Mouse (Mus musculus): ENCODE results near the gene Otud7a. TPM values are rescaled to one million over a fixed set of nuclear protein-coding genes. Genes with fewer than 3 reads are reported as not detected.
A peak's percentile ranks its signal among the peaks of the same experiment; 100 is the strongest.

The Otud7a gene
- polyA plus RNA-seq, 1 experiment from 2014 or later, result 1.7 TPM

DNA sequence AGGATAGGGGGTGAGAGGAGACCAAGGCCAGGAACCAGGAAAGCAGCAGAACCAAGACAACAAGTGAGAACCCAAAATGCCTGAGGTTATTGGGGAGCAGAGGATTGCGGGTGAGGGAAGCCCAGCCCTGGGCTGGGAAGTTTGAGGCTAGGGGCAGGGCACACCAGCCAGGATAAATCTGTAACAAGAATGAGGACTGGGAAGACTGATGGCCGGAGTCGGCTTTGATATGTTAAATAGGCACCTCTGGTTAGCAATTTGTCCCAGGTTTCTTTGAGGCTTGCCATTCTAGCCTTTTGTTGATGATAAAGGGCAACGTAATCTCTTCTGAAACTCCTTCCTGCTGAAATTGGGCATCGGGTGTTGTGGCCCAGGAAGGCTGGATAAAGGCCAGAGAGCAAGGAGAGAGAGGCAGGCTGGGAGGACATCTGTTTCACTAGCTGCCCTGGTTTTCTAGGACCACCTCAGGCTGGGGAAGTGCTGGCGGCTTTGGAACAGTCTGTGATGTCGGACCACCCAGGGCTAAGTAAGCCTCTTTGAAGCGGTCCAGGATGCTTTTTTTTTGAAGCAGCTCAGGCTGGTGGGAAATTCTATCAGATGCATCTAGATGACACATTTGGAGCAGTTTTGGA is 351.6 kb downstream of the Otud7a start:
- peak; percentile 76 for ATAC-seq (replicated peaks; ENCODE audit: low FRiP score)
- no peak overlapping the region for H3K27ac ChIP-seq (ENCODE audit: low read depth, low read length)
- 3% methylated on average over 8 of the region's 8 CpGs for WGBS

DNA sequence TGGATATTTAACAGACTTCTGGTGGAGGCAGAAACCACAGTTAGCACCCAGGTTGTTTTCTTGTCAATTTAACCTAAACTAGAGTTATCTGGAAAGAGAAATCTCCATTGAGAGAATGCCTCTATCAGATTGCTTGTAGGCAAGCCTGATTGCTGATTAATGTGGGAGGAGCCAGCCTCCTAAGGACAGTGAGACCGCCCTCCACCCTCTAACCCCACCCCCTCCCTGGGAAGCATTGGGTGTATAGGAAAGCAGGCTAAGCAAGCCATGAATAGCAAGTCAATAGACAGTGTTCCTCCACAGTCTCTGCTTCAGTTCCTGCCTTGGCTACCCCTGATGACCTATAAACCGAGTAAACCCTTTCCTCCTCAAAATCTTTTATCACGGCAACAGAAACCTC is 353.9 kb downstream of the Otud7a start:
- Histone ChIP-seq H3K9ac (ENCODE audit: low read length) (no peak overlapping the region), H3K4me2 (ENCODE audit: low read depth, low read length, severe bottlenecking) (no peak overlapping the region), H3K4me3 (ENCODE audit: low read depth, low read length) (no peak overlapping the region), H3K9me3 (ENCODE audit: control insufficient read depth, low read length) (no peaks in the 10 kb centered on the region), H3K27ac (ENCODE audit: low read depth, low read length) (no peak overlapping the region), H3K4me1 (replicated peaks; ENCODE audit: control insufficient read depth, insufficient read depth, low read length) (peaks cover 3% of the 10 kb centered on the region; the same call in 1 of the 2 replicates), H3K27me3 (ENCODE audit: control insufficient read depth, insufficient read depth, low read length) (no peaks in the 10 kb centered on the region), H3K36me3 (ENCODE audit: control insufficient read depth, insufficient read depth, low read length) (no peaks in the 10 kb centered on the region)
- ATAC-seq (replicated peaks; ENCODE audit: low FRiP score) (no peak), DNase-seq (ENCODE audit: low spot score) (no peak)
- 79% methylated on average over 3 of the region's 3 CpGs for WGBS

More for the DNA sequence above, 351.6 kb downstream of the Otud7a start:
- DNase-seq (ENCODE audit: low spot score), result peak; percentile 54
- Histone ChIP-seq H3K9me3 (ENCODE audit: control insufficient read depth, low read length) (no peaks in the 10 kb centered on the region), H3K4me3 (ENCODE audit: low read depth, low read length) (no peak overlapping the region), H3K9ac (ENCODE audit: low read length) (no peak overlapping the region), H3K27me3 (ENCODE audit: control insufficient read depth, insufficient read depth, low read length) (no peaks in the 10 kb centered on the region), H3K4me1 (replicated peaks; ENCODE audit: control insufficient read depth, insufficient read depth, low read length) (peaks cover 3% of the 10 kb centered on the region; the same call in 1 of the 2 replicates), H3K36me3 (ENCODE audit: control insufficient read depth, insufficient read depth, low read length) (no peaks in the 10 kb centered on the region), H3K4me2 (ENCODE audit: low read depth, low read length, severe bottlenecking) (no peak overlapping the region)

DNA sequence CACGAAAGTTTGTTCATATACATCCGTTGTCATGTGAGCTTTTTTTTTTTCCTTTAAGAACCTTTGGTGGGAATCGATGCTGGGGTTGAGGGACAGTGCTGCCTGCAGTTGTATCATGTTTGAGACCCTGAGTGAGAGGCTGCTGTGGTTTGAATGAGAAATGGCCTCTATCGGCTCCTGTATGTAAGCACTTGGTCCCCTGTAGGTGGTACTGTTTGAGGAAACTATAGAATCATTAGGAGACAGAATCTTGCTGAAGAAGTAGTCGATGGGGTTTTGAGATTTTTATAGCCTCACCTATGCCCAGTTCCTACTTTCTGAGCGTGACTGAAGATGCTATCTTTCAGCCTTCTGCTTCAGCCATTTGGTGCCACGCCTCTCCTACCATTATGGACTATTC is 354.8 kb downstream of the Otud7a start:
- no peak overlapping the region for H3K4me2 ChIP-seq (ENCODE audit: low read depth, low read length, severe bottlenecking)
- H3K4me1 ChIP-seq (replicated peaks; ENCODE audit: control insufficient read depth, insufficient read depth, low read length), result peaks cover 3% of the 10 kb centered on the region; the same call in 1 of the 2 replicates
- H3K9ac ChIP-seq (ENCODE audit: low read length), result no peak overlapping the region
- DNase-seq (ENCODE audit: low spot score) (no peak), ATAC-seq (replicated peaks; ENCODE audit: low FRiP score) (no peak)
- WGBS, result 91% methylated on average over 7 of the region's 7 CpGs
- H3K27me3 ChIP-seq (ENCODE audit: control insufficient read depth, insufficient read depth, low read length), result no peaks in the 10 kb centered on the region
- no peaks in the 10 kb centered on the region for H3K9me3 ChIP-seq (ENCODE audit: control insufficient read depth, low read length)
- no peaks in the 10 kb centered on the region for H3K36me3 ChIP-seq (ENCODE audit: control insufficient read depth, insufficient read depth, low read length)
- H3K4me3 ChIP-seq (ENCODE audit: low read depth, low read length), result no peak overlapping the region
- no peak overlapping the region for H3K27ac ChIP-seq (ENCODE audit: low read depth, low read length)

DNA sequence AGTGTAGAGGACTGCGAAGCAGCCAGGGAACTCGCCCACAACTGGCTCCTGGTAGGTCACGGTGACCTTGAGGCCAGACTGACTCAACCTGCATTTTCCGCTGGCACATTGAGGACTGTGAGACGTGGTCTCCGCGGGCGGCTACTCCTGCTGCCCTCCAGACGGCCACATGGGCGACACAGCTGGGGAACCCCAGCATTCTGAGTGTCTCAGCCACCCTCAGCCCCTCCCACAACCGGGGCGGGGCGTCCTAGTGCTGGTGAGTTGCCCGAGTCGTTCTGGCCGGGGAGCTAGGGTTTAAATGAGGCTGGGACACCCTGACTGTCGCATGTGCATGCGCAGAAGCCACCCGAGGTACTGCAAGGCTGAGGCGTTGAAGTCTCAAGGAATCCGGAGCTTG is 358.2 kb downstream of the Otud7a start:
- Histone ChIP-seq H3K4me2 (ENCODE audit: low read depth, low read length, severe bottlenecking) (no peak overlapping the region), H3K27me3 (ENCODE audit: control insufficient read depth, insufficient read depth, low read length) (no peaks in the 10 kb centered on the region), H3K4me1 (replicated peaks; ENCODE audit: control insufficient read depth, insufficient read depth, low read length) (no peaks in the 10 kb centered on the region), H3K4me3 (ENCODE audit: low read depth, low read length) (no peak overlapping the region), H3K27ac (ENCODE audit: low read depth, low read length) (no peak overlapping the region), H3K9ac (ENCODE audit: low read length) (no peak overlapping the region), H3K36me3 (ENCODE audit: control insufficient read depth, insufficient read depth, low read length) (no peaks in the 10 kb centered on the region), H3K9me3 (ENCODE audit: control insufficient read depth, low read length) (no peaks in the 10 kb centered on the region)
- DNase-seq (ENCODE audit: low spot score) (no peak), ATAC-seq (replicated peaks; ENCODE audit: low FRiP score) (no peak)
- 93% methylated on average over 21 of the region's 21 CpGs for WGBS

Other genes with a start within 250 kb of the Otud7a start
- 4.0 and 5.1 TPM in 2 replicates for gene Chrna7, start 232.2 kb upstream of the Otud7a start, polyA plus RNA-seq (2014; fragmentation: Nextera tagmentation; extraction: Ambion mirVana)